Mouse (Mus musculus) kidney, adult 2 months (tissue): ENCODE measurements around the gene C9. TPM values are rescaled to one million over a fixed set of nuclear protein-coding genes. Genes with fewer than 3 reads are reported as not detected.

Experiments
- DNase-seq: peaks from one replicate; pipeline ENCODE4 v3.0.0; 2021
- H3K27ac ChIP-seq: fragments of 200-500 bp; 2 replicates; pipeline ENCODE4 v1.5.1; 2012; ENCODE audit warnings: low read depth, low read length, control low read depth, inconsistent platforms; ENCODE audit not compliant: insufficient read depth
- H3K27me3 ChIP-seq: fragments of 200-500 bp; replicated peaks from 2 replicates; pipeline ENCODE4 v1.6.1; 2012; ENCODE audit warnings: mild to moderate bottlenecking, moderate library complexity, low read length, inconsistent platforms; ENCODE audit not compliant: control insufficient read depth, insufficient read depth
- H3K36me3 ChIP-seq: fragments of 200-500 bp; 2 replicates; pipeline ENCODE4 v1.6.1; 2012; ENCODE audit warnings: mild to moderate bottlenecking, moderate library complexity, low read length, inconsistent platforms; ENCODE audit not compliant: control insufficient read depth, insufficient read depth
- H3K4me1 ChIP-seq: fragments of 200-500 bp; 2 replicates; pipeline ENCODE4 v1.6.1; 2011; ENCODE audit warnings: low read length; ENCODE audit not compliant: control insufficient read depth, insufficient read depth
- H3K4me3 ChIP-seq: fragments of 200-500 bp; 2 replicates; pipeline ENCODE4 v1.5.1; 2011; ENCODE audit warnings: mild to moderate bottlenecking, low read depth, low read length, control low read depth; ENCODE audit not compliant: insufficient read depth
- CTCF ChIP-seq: fragments of 200-500 bp; conservative IDR thresholded peaks from 2 replicates; pipeline ENCODE4 v1.5.1; 2011; ENCODE audit warnings: low read depth, mild to moderate bottlenecking, control low read depth, low read length, moderate library complexity, mixed read lengths; ENCODE audit not compliant: insufficient read depth, insufficient read length
- POLR2A ChIP-seq: fragments of 200-500 bp; IDR thresholded peaks from one replicate; pipeline ENCODE4 v1.6.1; 2011; ENCODE audit warnings: low read depth, low read length, control low read depth
- WGBS: fragments of 180-500 bp; shearing (Covaris S2); methylation state at CpG from one replicate; pipeline ENCODE4 v1.1.7; 2018; 5-methylcytosine and 5-hydroxymethylcytosine counted together
- polyA plus RNA-seq: library from polyadenylated mRNA; depleted of rRNA; stranded (reverse); fragments of >200 nt; gene quantifications from 2 replicates; pipeline ENCODE4 v1.2.3, GENCODE M21; 2012; rRNA removed

Gene C9
- polyA plus RNA-seq = not detected in 2 replicates

DNA sequence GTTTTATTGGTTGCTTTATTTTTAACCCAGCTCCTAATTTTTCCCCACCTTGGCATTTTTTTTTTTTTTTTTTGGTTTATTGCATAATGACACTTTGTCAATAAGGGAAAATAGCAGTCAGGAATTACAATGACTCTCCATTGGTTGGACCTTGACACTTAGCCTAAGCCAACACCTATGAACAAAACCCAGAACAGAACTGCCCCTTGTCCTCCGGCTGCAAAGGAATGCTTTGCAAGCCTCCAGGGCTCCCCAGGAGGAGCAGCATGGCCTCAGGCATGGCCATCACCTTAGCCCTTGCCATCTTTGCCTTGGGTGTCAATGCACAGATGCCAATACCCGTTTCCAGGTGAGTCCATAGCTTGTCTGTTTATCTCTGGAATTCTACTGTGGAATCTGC lies at the start of gene C9:
TSS of gene C9 (plus strand) at position 193 of the 400 bp plus-strand sequence.
- Histone ChIP-seq H3K4me1 (0 out of 2 replicates have a peak, but pooled peaks cover 4% of the 10 kb centered on the region), H3K27me3 (no peaks in the 10 kb centered on the region), H3K27ac (no peak within 1 kb of the TSS), H3K36me3 (no peaks in the 10 kb centered on the region), H3K4me3 (no peak within 1 kb of the TSS)
- 71% methylated on average over 2 of the region's 2 CpGs for WGBS
- TF ChIP-seq POLR2A = no peak
- TF ChIP-seq CTCF = no peak
- peak; percentile 41 for DNase-seq

- 86% methylated on average over 4 of the region's 4 CpGs for WGBS
- Histone ChIP-seq H3K4me3 (no peak overlapping the region), H3K27ac (no peak overlapping the region; the same call in 1 of the 2 replicates), H3K27me3 (no peaks in the 10 kb centered on the region), H3K36me3 (peaks cover 2% of the 10 kb centered on the region; the same call in 1 of the 2 replicates), H3K4me1 (peaks cover 9% of the 10 kb centered on the region; the same call in 1 of the 2 replicates)
- no peak for TF ChIP-seq POLR2A
- TF ChIP-seq CTCF = no peak
- DNase-seq = no peak
Measured at GRCm38 (mm10) chr15:6398211-6398610, 46.9 kb upstream of the C9 start.

DNA sequence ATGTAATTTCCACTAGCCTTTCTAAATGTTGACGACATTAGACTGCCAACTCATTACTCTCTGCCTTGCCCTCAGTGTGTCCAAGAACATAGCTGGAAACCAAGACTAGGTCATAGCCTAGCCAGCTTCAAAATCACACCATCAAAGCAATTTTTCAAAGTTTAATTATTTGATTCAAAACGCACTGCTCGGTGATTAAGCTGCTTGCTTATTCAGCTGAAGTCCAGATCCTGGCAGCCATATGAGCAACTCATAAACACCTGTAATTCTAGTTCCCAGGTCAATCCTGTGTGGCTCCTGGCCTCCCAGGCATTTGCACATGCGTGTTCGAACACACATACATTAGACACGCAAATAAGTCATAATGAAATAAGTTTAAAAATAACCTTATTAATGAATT lies 46.2 kb upstream of the C9 start:
- peaks cover 2% of the 10 kb centered on the region; the same call in 1 of the 2 replicates for H3K36me3 ChIP-seq
- no peak overlapping the region for H3K27ac ChIP-seq
- DNase-seq = no peak
- H3K4me1 ChIP-seq = peaks cover 9% of the 10 kb centered on the region; the same call in 1 of the 2 replicates
- H3K27me3 ChIP-seq = no peaks in the 10 kb centered on the region
- WGBS = 44% methylated on average over 6 of the region's 6 CpGs
- H3K4me3 ChIP-seq = no peak overlapping the region
- TF ChIP-seq POLR2A (no peak), CTCF (no peak)

DNA sequence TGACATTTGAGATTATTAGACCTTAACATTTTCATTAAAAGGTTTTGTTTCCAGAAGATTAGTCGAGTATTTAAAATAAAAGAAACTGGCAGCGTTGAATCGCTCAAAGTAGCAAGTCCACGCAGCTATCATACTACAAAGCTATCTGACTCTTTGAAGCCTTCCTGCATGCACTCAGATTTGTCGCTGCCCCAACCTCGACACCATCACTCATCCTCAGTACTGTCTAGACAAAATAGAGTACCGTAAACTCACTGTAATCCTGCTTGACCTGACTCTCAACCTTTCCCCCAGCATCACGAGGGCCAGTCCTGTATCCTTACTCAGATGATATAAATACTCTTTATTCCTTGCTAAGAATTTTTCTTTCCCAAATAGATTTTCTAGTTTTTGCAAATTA lies 45.0 kb upstream of the C9 start:
- Histone ChIP-seq H3K27me3 (no peaks in the 10 kb centered on the region), H3K4me1 (peaks cover 9% of the 10 kb centered on the region; the same call in 1 of the 2 replicates), H3K27ac (no peak overlapping the region), H3K36me3 (peaks cover 2% of the 10 kb centered on the region; the same call in 1 of the 2 replicates), H3K4me3 (no peak overlapping the region)
- WGBS = 52% methylated on average over 8 of the region's 8 CpGs
- no peak for TF ChIP-seq POLR2A
- no peak for TF ChIP-seq CTCF
- DNase-seq = no peak

DNA sequence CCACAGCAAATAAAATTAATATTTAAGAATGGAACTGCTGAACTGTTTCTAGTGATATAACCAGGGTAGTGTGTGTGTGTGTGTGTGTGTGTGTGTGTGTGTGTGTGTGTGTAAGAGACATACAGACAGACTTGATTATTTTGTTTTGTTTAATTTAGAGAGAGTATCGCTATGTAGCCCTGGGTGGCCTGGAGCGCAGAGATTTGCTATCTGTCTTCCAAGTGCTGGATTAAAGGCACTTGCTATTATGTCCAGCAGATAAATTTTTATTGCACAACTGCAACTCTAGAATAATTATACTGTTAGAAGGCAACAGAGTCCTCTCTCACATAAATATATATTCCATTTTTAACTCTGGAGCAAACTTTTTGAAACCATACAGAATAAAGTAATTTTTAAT lies 42.7 kb upstream of the C9 start:
- no peak overlapping the region for H3K27ac ChIP-seq
- H3K27me3 ChIP-seq = no peaks in the 10 kb centered on the region
- TF ChIP-seq POLR2A (no peak), CTCF (no peak)
- no peak overlapping the region for H3K4me3 ChIP-seq
- 74% methylated on average over 2 of the region's 2 CpGs for WGBS
- peaks cover 2% of the 10 kb centered on the region; the same call in 1 of the 2 replicates for H3K36me3 ChIP-seq
- peaks cover 18% of the 10 kb centered on the region for H3K4me1 ChIP-seq
- DNase-seq = no peak

DNA sequence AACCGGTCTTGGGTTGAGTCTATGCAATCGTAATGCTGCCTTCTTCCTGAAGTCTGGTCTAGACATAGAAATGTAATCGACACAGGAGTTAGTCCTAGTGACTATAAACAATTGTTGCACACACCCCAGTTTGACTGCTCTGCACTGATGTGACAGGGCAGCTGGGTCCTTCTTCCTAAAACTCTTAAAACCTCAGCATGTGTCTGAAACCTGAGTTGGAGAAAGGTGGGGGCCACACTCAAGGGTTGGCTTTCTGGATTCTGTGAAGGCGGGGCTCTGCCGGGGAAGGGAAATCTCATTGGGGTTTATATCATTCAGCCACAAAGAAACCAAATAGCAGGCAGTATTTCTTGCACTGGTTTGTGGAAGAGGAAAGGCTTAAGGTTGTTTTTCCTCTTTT lies 41.0 kb upstream of the C9 start:
- DNase-seq = no peak
- Histone ChIP-seq H3K27me3 (no peaks in the 10 kb centered on the region), H3K27ac (no peak overlapping the region), H3K36me3 (no peaks in the 10 kb centered on the region; the same call in 1 of the 2 replicates), H3K4me3 (no peak overlapping the region), H3K4me1 (peaks cover 22% of the 10 kb centered on the region)
- WGBS = 52% methylated on average over 5 of the region's 5 CpGs
- TF ChIP-seq CTCF = no peak
- no peak for TF ChIP-seq POLR2A

- Histone ChIP-seq H3K27me3 (no peaks in the 10 kb centered on the region), H3K27ac (peak overlapping the region; percentile 21), H3K4me3 (no peak overlapping the region), H3K36me3 (no peaks in the 10 kb centered on the region; the same call in 1 of the 2 replicates), H3K4me1 (peaks cover 25% of the 10 kb centered on the region)
- TF ChIP-seq POLR2A = no peak
- 54% methylated on average over 6 of the region's 6 CpGs for WGBS
- peak; percentile 89 for DNase-seq
Measured at GRCm38 (mm10) chr15:6406771-6407170, 38.4 kb upstream of the C9 start.
